Mouse (Mus musculus): Measurements from ENCODE around the gene Lpar1. TPM values are rescaled to one million over a fixed set of nuclear protein-coding genes. Genes with fewer than 3 reads are reported as not detected.

Gene Lpar1
- polyA plus RNA-seq, 1 experiment from 2014 or later = 256 TPM

DNA sequence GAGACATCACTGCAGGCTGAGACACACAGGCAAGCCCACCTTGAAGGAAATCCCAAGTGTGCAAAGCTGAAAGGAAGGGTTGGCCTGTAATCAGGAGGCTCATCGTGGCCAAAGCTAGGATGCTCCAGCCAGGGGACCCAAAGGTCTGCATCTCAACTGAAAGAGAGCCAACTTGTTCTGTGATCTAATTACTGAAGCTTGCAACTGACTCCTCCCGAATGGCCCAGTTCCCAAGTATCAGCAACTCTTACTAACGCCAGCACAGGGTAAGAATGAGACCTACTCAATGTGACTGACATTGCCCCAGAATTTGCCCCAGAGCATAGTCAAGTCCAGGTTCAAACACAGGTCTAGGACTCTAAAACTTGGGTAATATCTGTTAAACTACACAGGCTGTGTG is 53.9 kb downstream of the Lpar1 start:
- H3K36me3 ChIP-seq (ENCODE audit: control insufficient read depth, insufficient read depth, low read length) = no peaks in the 10 kb centered on the region; the same call in 1 of the 2 replicates
- H3K9me3 ChIP-seq (ENCODE audit: control insufficient read depth, low read length) = no peaks in the 10 kb centered on the region
- no peak overlapping the region for H3K4me3 ChIP-seq (ENCODE audit: low read depth, low read length)
- H3K9ac ChIP-seq (ENCODE audit: low read length) = no peak overlapping the region
- ATAC-seq (ENCODE audit: insufficient number of reproducible peaks, low FRiP score, low TSS enrichment, low read depth) (no peak), DNase-seq (ENCODE audit: low spot score) (no peak)
- no peak overlapping the region for H3K4me2 ChIP-seq (ENCODE audit: low read depth, severe bottlenecking)
- WGBS = 85% methylated on average over 3 of the region's 3 CpGs
- peaks cover 23% of the 10 kb centered on the region for H3K4me1 ChIP-seq (ENCODE audit: control insufficient read depth, insufficient read depth, low read length)
- H3K27me3 ChIP-seq (ENCODE audit: control insufficient read depth, insufficient read depth, low read length) = no peaks in the 10 kb centered on the region
- H3K27ac ChIP-seq (replicated peaks; ENCODE audit: low read depth, low read length) = no peak overlapping the region

GRCm38 (mm10) chr4:58499241-58499640 is 54.5 kb downstream of the Lpar1 start:
- Histone ChIP-seq H3K36me3 (ENCODE audit: control insufficient read depth, insufficient read depth, low read length) (no peaks in the 10 kb centered on the region; the same call in 1 of the 2 replicates), H3K4me1 (ENCODE audit: control insufficient read depth, insufficient read depth, low read length) (peaks cover 21% of the 10 kb centered on the region), H3K9ac (ENCODE audit: low read length) (no peak overlapping the region), H3K27ac (replicated peaks; ENCODE audit: low read depth, low read length) (no peak overlapping the region), H3K9me3 (ENCODE audit: control insufficient read depth, low read length) (no peaks in the 10 kb centered on the region), H3K27me3 (ENCODE audit: control insufficient read depth, insufficient read depth, low read length) (no peaks in the 10 kb centered on the region), H3K4me2 (ENCODE audit: low read depth, severe bottlenecking) (no peak overlapping the region), H3K4me3 (ENCODE audit: low read depth, low read length) (no peak overlapping the region)
- DNase-seq (ENCODE audit: low spot score) (no peak), ATAC-seq (ENCODE audit: insufficient number of reproducible peaks, low FRiP score, low TSS enrichment, low read depth) (no peak)
- WGBS = 65% methylated on average over 3 of the region's 3 CpGs

DNA sequence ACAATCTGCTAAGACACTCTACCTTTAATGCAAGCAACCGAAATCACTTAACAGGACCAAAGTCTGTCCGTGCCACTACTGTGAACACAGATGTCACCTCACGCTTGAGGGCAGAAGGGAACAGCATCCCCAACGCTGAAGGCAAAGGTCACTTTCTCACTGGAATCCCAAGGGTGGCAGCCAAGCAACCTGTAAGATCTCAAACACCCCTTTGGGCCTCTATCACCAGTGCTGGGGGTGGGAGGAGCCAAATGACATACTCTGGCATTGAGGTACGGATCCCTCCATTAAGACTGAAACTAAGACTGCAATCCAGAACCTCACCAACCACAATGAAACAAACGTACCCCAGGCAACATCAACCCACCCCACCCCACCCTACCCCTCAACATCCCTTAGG is 55.0 kb downstream of the Lpar1 start:
- no peak for ATAC-seq (ENCODE audit: insufficient number of reproducible peaks, low FRiP score, low TSS enrichment, low read depth)
- Histone ChIP-seq H3K9ac (ENCODE audit: low read length) (no peak overlapping the region), H3K27me3 (ENCODE audit: control insufficient read depth, insufficient read depth, low read length) (no peaks in the 10 kb centered on the region), H3K36me3 (ENCODE audit: control insufficient read depth, insufficient read depth, low read length) (no peaks in the 10 kb centered on the region; the same call in 1 of the 2 replicates), H3K4me3 (ENCODE audit: low read depth, low read length) (no peak overlapping the region), H3K4me1 (ENCODE audit: control insufficient read depth, insufficient read depth, low read length) (peaks cover 21% of the 10 kb centered on the region), H3K27ac (replicated peaks; ENCODE audit: low read depth, low read length) (no peak overlapping the region), H3K9me3 (ENCODE audit: control insufficient read depth, low read length) (no peaks in the 10 kb centered on the region), H3K4me2 (ENCODE audit: low read depth, severe bottlenecking) (no peak overlapping the region)
- no peak for DNase-seq (ENCODE audit: low spot score)
- WGBS = 64% methylated on average over 6 of the region's 6 CpGs

GRCm38 (mm10) chr4:58497284-58497683 is 56.4 kb downstream of the Lpar1 start:
- H3K4me1 ChIP-seq (ENCODE audit: control insufficient read depth, insufficient read depth, low read length) = peaks cover 19% of the 10 kb centered on the region
- WGBS = 67% methylated on average over 4 of the region's 4 CpGs

DNA sequence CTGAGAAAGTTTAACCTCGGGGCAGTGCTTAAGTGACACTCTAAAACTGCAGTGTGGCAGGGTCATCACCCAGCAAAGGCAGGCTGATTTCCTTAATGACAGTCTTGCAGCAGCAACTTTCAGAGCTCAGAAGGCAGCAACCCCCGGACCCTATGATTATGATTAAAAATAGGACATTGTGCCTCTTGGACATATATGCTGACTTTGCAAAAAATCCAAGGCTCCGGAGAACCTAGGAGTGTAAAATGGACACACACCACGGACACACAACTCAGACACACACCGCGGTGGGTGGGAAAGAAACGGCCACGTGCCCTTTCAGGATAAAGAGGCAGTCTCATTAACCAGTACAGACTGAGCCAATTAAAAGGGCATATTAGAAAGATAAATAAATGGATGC is 57.0 kb downstream of the Lpar1 start:
- Histone ChIP-seq H3K27ac (replicated peaks; ENCODE audit: low read depth, low read length) (no peak overlapping the region), H3K4me2 (ENCODE audit: low read depth, severe bottlenecking) (no peak overlapping the region), H3K36me3 (ENCODE audit: control insufficient read depth, insufficient read depth, low read length) (no peaks in the 10 kb centered on the region; the same call in 1 of the 2 replicates), H3K27me3 (ENCODE audit: control insufficient read depth, insufficient read depth, low read length) (no peaks in the 10 kb centered on the region), H3K9me3 (ENCODE audit: control insufficient read depth, low read length) (no peaks in the 10 kb centered on the region), H3K4me3 (ENCODE audit: low read depth, low read length) (no peak overlapping the region), H3K4me1 (ENCODE audit: control insufficient read depth, insufficient read depth, low read length) (peaks cover 17% of the 10 kb centered on the region), H3K9ac (ENCODE audit: low read length) (no peak overlapping the region)
- DNase-seq (ENCODE audit: low spot score) (no peak), ATAC-seq (ENCODE audit: insufficient number of reproducible peaks, low FRiP score, low TSS enrichment, low read depth) (no peak)
- 39% methylated on average over 8 of the region's 8 CpGs for whole genome bisulfite sequencing

More at GRCm38 (mm10) chr4:58497284-58497683, 56.4 kb downstream of the Lpar1 start:
- Histone ChIP-seq H3K27me3 (ENCODE audit: control insufficient read depth, insufficient read depth, low read length) (no peaks in the 10 kb centered on the region), H3K4me2 (ENCODE audit: low read depth, severe bottlenecking) (no peak overlapping the region), H3K4me3 (ENCODE audit: low read depth, low read length) (no peak overlapping the region), H3K9me3 (ENCODE audit: control insufficient read depth, low read length) (no peaks in the 10 kb centered on the region), H3K9ac (ENCODE audit: low read length) (no peak overlapping the region), H3K27ac (replicated peaks; ENCODE audit: low read depth, low read length) (no peak overlapping the region), H3K36me3 (ENCODE audit: control insufficient read depth, insufficient read depth, low read length) (no peaks in the 10 kb centered on the region; the same call in 1 of the 2 replicates)
- ATAC-seq (ENCODE audit: insufficient number of reproducible peaks, low FRiP score, low TSS enrichment, low read depth) (no peak), DNase-seq (ENCODE audit: low spot score) (no peak)

- Histone ChIP-seq H3K4me1 (ENCODE audit: control insufficient read depth, insufficient read depth, low read length) (no peaks in the 10 kb centered on the region), H3K27ac (replicated peaks; ENCODE audit: low read depth, low read length) (no peak overlapping the region), H3K9ac (ENCODE audit: low read length) (no peak overlapping the region), H3K9me3 (ENCODE audit: control insufficient read depth, low read length) (no peaks in the 10 kb centered on the region), H3K4me3 (ENCODE audit: low read depth, low read length) (no peak overlapping the region), H3K4me2 (ENCODE audit: low read depth, severe bottlenecking) (no peak overlapping the region), H3K27me3 (ENCODE audit: control insufficient read depth, insufficient read depth, low read length) (no peaks in the 10 kb centered on the region), H3K36me3 (ENCODE audit: control insufficient read depth, insufficient read depth, low read length) (peaks cover under 1% of the 10 kb centered on the region; the same call in 1 of the 2 replicates)
- ATAC-seq (ENCODE audit: insufficient number of reproducible peaks, low FRiP score, low TSS enrichment, low read depth) (no peak), DNase-seq (ENCODE audit: low spot score) (no peak)
- 75% methylated on average over 3 of the region's 3 CpGs for WGBS
Measured at GRCm38 (mm10) chr4:58491742-58492141, 62.0 kb downstream of the Lpar1 start.

DNA sequence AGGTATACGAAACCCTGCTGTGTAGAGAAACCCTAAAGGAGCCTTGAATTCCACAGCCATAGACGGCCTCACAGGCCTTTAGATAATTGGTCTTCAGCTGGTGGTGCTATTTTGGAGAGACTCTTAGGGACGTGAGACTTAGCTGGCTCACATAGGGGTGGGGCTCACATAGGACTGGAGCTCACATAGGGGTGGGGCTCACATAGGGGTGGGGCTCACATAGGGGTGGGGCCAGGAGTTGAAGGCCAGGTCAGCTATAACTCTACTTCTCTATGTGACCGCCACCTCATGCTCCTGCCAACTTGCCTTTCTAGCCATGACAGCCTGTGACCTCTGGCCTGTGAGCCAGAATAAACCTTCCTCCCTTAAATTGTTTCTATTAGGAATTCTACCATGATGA is 63.3 kb downstream of the Lpar1 start:
- H3K4me1 ChIP-seq (ENCODE audit: control insufficient read depth, insufficient read depth, low read length) = no peaks in the 10 kb centered on the region
- peaks cover 4% of the 10 kb centered on the region; the same call in 1 of the 2 replicates for H3K36me3 ChIP-seq (ENCODE audit: control insufficient read depth, insufficient read depth, low read length)
- no peak overlapping the region for H3K9ac ChIP-seq (ENCODE audit: low read length)
- ATAC-seq (ENCODE audit: insufficient number of reproducible peaks, low FRiP score, low TSS enrichment, low read depth) = no peak
- H3K27me3 ChIP-seq (ENCODE audit: control insufficient read depth, insufficient read depth, low read length) = no peaks in the 10 kb centered on the region
- H3K27ac ChIP-seq (replicated peaks; ENCODE audit: low read depth, low read length) = no peak overlapping the region
- DNase-seq (ENCODE audit: low spot score) = no peak
- H3K4me3 ChIP-seq (ENCODE audit: low read depth, low read length) = no peak overlapping the region
- no peak overlapping the region for H3K4me2 ChIP-seq (ENCODE audit: low read depth, severe bottlenecking)
- no peaks in the 10 kb centered on the region for H3K9me3 ChIP-seq (ENCODE audit: control insufficient read depth, low read length)
- 86% methylated on average over 4 of the region's 4 CpGs for WGBS

DNA sequence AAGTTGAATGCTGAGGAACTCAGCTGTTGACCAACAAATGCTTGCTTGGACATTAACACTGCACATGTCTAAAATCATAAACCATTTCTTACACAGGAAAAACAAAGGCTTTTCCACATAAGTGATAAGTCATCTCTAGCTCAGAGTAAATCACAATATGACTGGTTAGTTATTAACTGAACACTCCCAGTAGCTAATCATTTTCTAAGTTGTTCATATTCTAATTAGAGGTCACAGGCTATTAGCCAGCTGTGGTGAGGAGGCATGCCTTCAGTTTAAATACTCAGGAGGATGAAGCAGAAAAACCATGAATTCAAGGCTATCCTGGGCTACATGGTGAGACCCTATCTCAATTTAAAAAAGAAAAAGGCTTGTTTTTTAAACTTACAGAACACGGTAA is 75.1 kb downstream of the Lpar1 start:
- Histone ChIP-seq H3K9me3 (ENCODE audit: control insufficient read depth, low read length) (no peaks in the 10 kb centered on the region; the same call in 1 of the 2 replicates), H3K4me3 (ENCODE audit: low read depth, low read length) (no peak overlapping the region), H3K27ac (replicated peaks; ENCODE audit: low read depth, low read length) (no peak overlapping the region), H3K36me3 (ENCODE audit: control insufficient read depth, insufficient read depth, low read length) (peaks cover 27% of the 10 kb centered on the region), H3K9ac (ENCODE audit: low read length) (no peak overlapping the region), H3K27me3 (ENCODE audit: control insufficient read depth, insufficient read depth, low read length) (no peaks in the 10 kb centered on the region), H3K4me1 (ENCODE audit: control insufficient read depth, insufficient read depth, low read length) (no peaks in the 10 kb centered on the region), H3K4me2 (ENCODE audit: low read depth, severe bottlenecking) (no peak overlapping the region)
- DNase-seq (ENCODE audit: low spot score) = no peak
- ATAC-seq (ENCODE audit: insufficient number of reproducible peaks, low FRiP score, low TSS enrichment, low read depth) = no peak
- 95% methylated on average over 1 of the region's 1 CpGs for WGBS

GRCm38 (mm10) chr4:58477691-58478090 is 76.0 kb downstream of the Lpar1 start:
- H3K27ac ChIP-seq (replicated peaks; ENCODE audit: low read depth, low read length) = no peak overlapping the region
- no peaks in the 10 kb centered on the region for H3K4me1 ChIP-seq (ENCODE audit: control insufficient read depth, insufficient read depth, low read length)
- DNase-seq (ENCODE audit: low spot score) = no peak
- no peak overlapping the region for H3K4me3 ChIP-seq (ENCODE audit: low read depth, low read length)
- WGBS = 94% methylated on average over 8 of the region's 8 CpGs
- H3K27me3 ChIP-seq (ENCODE audit: control insufficient read depth, insufficient read depth, low read length) = no peaks in the 10 kb centered on the region
- no peak overlapping the region for H3K4me2 ChIP-seq (ENCODE audit: low read depth, severe bottlenecking)
- ATAC-seq (ENCODE audit: insufficient number of reproducible peaks, low FRiP score, low TSS enrichment, low read depth) = no peak
- no peaks in the 10 kb centered on the region; the same call in 1 of the 2 replicates for H3K9me3 ChIP-seq (ENCODE audit: control insufficient read depth, low read length)
- peaks cover 19% of the 10 kb centered on the region for H3K36me3 ChIP-seq (ENCODE audit: control insufficient read depth, insufficient read depth, low read length)
- no peak overlapping the region for H3K9ac ChIP-seq (ENCODE audit: low read length)
